Mouse (Mus musculus): Measurements from ENCODE around the gene Foxp1. TPM values are rescaled to one million over a fixed set of nuclear protein-coding genes. Genes with fewer than 3 reads are reported as not detected.

The Foxp1 gene
- total and polyA plus RNA-seq, 3 experiments, result 16.1 to 42.0 TPM; not detected in 1

DNA sequence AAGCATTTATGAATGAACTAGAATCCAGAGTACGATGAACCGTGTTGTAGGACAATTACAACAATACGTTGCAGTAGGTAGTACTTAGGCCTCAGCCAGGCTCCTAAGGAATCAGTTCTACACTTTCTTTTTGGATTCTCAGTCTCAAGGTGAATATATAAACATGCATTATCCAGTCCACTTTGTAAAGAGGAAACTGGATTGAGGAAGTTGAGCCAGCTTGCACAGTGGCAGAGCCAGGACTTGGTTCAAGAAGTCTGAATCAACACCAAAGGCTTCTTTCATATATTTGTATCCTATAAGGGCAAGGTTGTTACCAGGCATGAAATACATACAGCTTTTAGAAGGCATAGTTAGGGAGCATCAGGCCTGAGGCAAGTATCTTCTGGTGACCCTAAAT lies 178.2 kb downstream of the Foxp1 start:
- peak; percentile 46 for DNase-seq (ENCODE audit: low read depth, low spot score)
- no peaks in the 10 kb centered on the region; a peak in 1 of 4 replicates for H3K36me3 ChIP-seq (ENCODE audit: control insufficient read depth in 1 of 2, insufficient read depth in 2 of 2, low read length in 2 of 2)
- H3K4me1 ChIP-seq (ENCODE audit: control insufficient read depth in 1 of 2, insufficient read depth in 2 of 2, low read length in 2 of 2), result no peaks in the 10 kb centered on the region
- TF ChIP-seq POLR2A (IDR thresholded peaks at IDR 0.05; ENCODE audit: control insufficient read depth in 1 of 2, insufficient read depth in 1 of 2, low read depth in 1 of 2, low read length in 2 of 2, poor library complexity in 1 of 2) (no peak), SMC3 (IDR thresholded peaks at IDR 0.05; ENCODE audit: low read depth, low read length) (no peak), CTCF (IDR thresholded peaks at IDR 0.05 in 2 of 3, conservative IDR thresholded peaks at IDR 0.05 in 1 of 3; ENCODE audit: control insufficient read depth in 1 of 3, insufficient read depth in 1 of 3, low read depth in 2 of 3, low read length in 3 of 3, poor library complexity in 1 of 3, severe bottlenecking in 1 of 3) (no peak), MAX (IDR thresholded peaks at IDR 0.05; ENCODE audit: low read length) (no peak), GABPA (IDR thresholded peaks at IDR 0.05; ENCODE audit: low read depth, low read length) (no peak), HCFC1 (IDR thresholded peaks at IDR 0.05; ENCODE audit: low read depth, low read length) (no peak), E2F4 (IDR thresholded peaks at IDR 0.05; ENCODE audit: borderline replicate concordance, low read depth, low read length) (no peak), ZNF384 (IDR thresholded peaks at IDR 0.05; ENCODE audit: low read depth, low read length) (no peak), USF1 (IDR thresholded peaks at IDR 0.05; ENCODE audit: low read depth, low read length) (no peak), MAFK (IDR thresholded peaks at IDR 0.05; ENCODE audit: borderline replicate concordance, low read depth, low read length) (no peak), TAL1 (IDR thresholded peaks at IDR 0.05; ENCODE audit: low read length) (no peak), TBP (IDR thresholded peaks at IDR 0.05; ENCODE audit: low read depth, low read length) (no peak), BHLHE40 (IDR thresholded peaks at IDR 0.05; ENCODE audit: borderline replicate concordance, low read depth, low read length) (no peak), KAT2A (conservative IDR thresholded peaks at IDR 0.05; ENCODE audit: low read depth, low read length) (no peak), MAZ (IDR thresholded peaks at IDR 0.05; ENCODE audit: low read depth, low read length) (no peak), ZKSCAN1 (IDR thresholded peaks at IDR 0.05; ENCODE audit: low read depth, low read length) (no peak)
- H3K9ac ChIP-seq (ENCODE audit: control insufficient read depth, low read depth, low read length, poor library complexity, severe bottlenecking), result no peak overlapping the region
- H3K9me3 ChIP-seq (replicated peaks; ENCODE audit: insufficient read depth, low read length), result no peaks in the 10 kb centered on the region
- H3K79me2 ChIP-seq (ENCODE audit: control insufficient read depth, insufficient read depth, low read length, poor library complexity), result no peaks in the 10 kb centered on the region
- H3K27ac ChIP-seq (ENCODE audit: control insufficient read depth, low read depth, low read length), result no peak overlapping the region
- no peaks in the 10 kb centered on the region for H3K27me3 ChIP-seq (ENCODE audit: control insufficient read depth in 1 of 2, insufficient read depth in 2 of 2, low read length in 2 of 2)
- H3K4me3 ChIP-seq (ENCODE audit: control insufficient read depth in 1 of 2, insufficient read depth in 1 of 2, low read depth in 2 of 2, low read length in 2 of 2), result no peak overlapping the region

DNA sequence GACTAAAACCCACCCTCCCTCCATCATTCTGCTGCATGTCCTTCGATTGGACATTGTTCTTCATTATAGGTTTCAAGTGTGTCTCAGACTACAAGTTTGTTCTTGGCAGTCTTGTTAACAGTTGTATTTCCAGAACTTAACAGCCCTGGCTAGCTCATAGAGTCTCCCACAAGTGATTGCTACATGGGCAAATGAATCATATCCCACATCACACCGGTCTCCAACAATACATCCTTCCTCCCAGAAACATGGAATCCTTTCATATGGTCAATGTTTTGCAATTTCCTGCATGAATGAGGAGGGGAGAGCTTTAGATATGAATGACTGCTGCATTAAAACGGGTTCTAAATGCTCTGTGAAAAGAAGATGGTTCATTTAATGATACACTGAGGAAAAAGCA lies 178.7 kb downstream of the Foxp1 start:
- H3K9me3 ChIP-seq (replicated peaks; ENCODE audit: insufficient read depth, low read length), result no peaks in the 10 kb centered on the region
- no peak overlapping the region for H3K4me3 ChIP-seq (ENCODE audit: control insufficient read depth in 1 of 2, insufficient read depth in 1 of 2, low read depth in 2 of 2, low read length in 2 of 2)
- TF ChIP-seq MEF2A (IDR thresholded peaks at IDR 0.05; ENCODE audit: extremely low read depth, insufficient replicate concordance, low read depth, low read length, poor library complexity, severe bottlenecking) (no peak), ELF1 (IDR thresholded peaks at IDR 0.05; ENCODE audit: low read depth, low read length) (no peak), TCF12 (IDR thresholded peaks at IDR 0.05; ENCODE audit: low read depth, low read length) (no peak), CTCF (IDR thresholded peaks at IDR 0.05 in 2 of 3, conservative IDR thresholded peaks at IDR 0.05 in 1 of 3; ENCODE audit: control insufficient read depth in 1 of 3, insufficient read depth in 1 of 3, low read depth in 2 of 3, low read length in 3 of 3, poor library complexity in 1 of 3, severe bottlenecking in 1 of 3) (no peak), KAT2A (conservative IDR thresholded peaks at IDR 0.05; ENCODE audit: low read depth, low read length) (no peak), NRF1 (IDR thresholded peaks at IDR 0.05; ENCODE audit: insufficient read depth, low read depth, low read length, poor library complexity, severe bottlenecking) (no peak), SIN3A (IDR thresholded peaks at IDR 0.05; ENCODE audit: low read length) (no peak), UBTF (IDR thresholded peaks at IDR 0.05; ENCODE audit: borderline replicate concordance, insufficient read depth, low read depth, low read length) (no peak), RCOR1 (IDR thresholded peaks at IDR 0.05; ENCODE audit: low read depth, low read length) (no peak), USF2 (IDR thresholded peaks at IDR 0.05; ENCODE audit: borderline replicate concordance in 1 of 2, insufficient read depth in 1 of 2, low read depth in 1 of 2, low read length in 2 of 2) (no peak), TBP (IDR thresholded peaks at IDR 0.05; ENCODE audit: low read depth, low read length) (no peak), MXI1 (IDR thresholded peaks at IDR 0.05; ENCODE audit: low read depth, low read length) (no peak), ZC3H11A (IDR thresholded peaks at IDR 0.05; ENCODE audit: low read depth, low read length) (no peak)
- no peaks in the 10 kb centered on the region for H3K27me3 ChIP-seq (ENCODE audit: control insufficient read depth in 1 of 2, insufficient read depth in 2 of 2, low read length in 2 of 2)
- H3K27ac ChIP-seq (ENCODE audit: control insufficient read depth, low read depth, low read length), result no peak overlapping the region
- no peaks in the 10 kb centered on the region for H3K79me2 ChIP-seq (ENCODE audit: control insufficient read depth, insufficient read depth, low read length, poor library complexity)
- no peaks in the 10 kb centered on the region; a peak in 1 of 4 replicates for H3K36me3 ChIP-seq (ENCODE audit: control insufficient read depth in 1 of 2, insufficient read depth in 2 of 2, low read length in 2 of 2)
- no peak overlapping the region for H3K9ac ChIP-seq (ENCODE audit: control insufficient read depth, low read depth, low read length, poor library complexity, severe bottlenecking)
- DNase-seq (ENCODE audit: low read depth, low spot score), result no peak
- H3K4me1 ChIP-seq (ENCODE audit: control insufficient read depth in 1 of 2, insufficient read depth in 2 of 2, low read length in 2 of 2), result no peaks in the 10 kb centered on the region

Measured in MEL (cell line).